Mouse (Mus musculus): Measurements from ENCODE around the gene Gng11. TPM values are rescaled to one million over a fixed set of nuclear protein-coding genes. Genes with fewer than 3 reads are reported as not detected.

The Gng11 gene
- 1.2 TPM in 1 of 2 replicates, not detected in the other for total RNA-seq (2015; ENCODE audit: low replicate concordance)
- total RNA-seq (2017; ENCODE audit: low replicate concordance), result 1.3 TPM in 1 of 2 replicates, not detected in the other

- no peak for ATAC-seq (replicated peaks; ENCODE audit: low FRiP score, poor library complexity, severe bottlenecking)
Measured at GRCm38 (mm10) chr6:4003890-4004306, at the start of gene Gng11. Gene Gng11 (plus strand): TSS chr6:4003904.

GRCm38 (mm10) chr6:3954969-3955368, 48.7 kb upstream of the Gng11 start:
- ATAC-seq (replicated peaks; ENCODE audit: low FRiP score, poor library complexity, severe bottlenecking), result no peak

- no peak for ATAC-seq (replicated peaks; ENCODE audit: low FRiP score, poor library complexity, severe bottlenecking)
Measured at GRCm38 (mm10) chr6:3967676-3968626, 35.8 kb upstream of the Gng11 start.

GRCm38 (mm10) chr6:3973679-3974078, 30.0 kb upstream of the Gng11 start:
- no peak for ATAC-seq (replicated peaks; ENCODE audit: low FRiP score, poor library complexity, severe bottlenecking)

- no peak for ATAC-seq (replicated peaks; ENCODE audit: low FRiP score, poor library complexity, severe bottlenecking)
Measured at GRCm38 (mm10) chr6:3982661-3983284, 20.9 kb upstream of the Gng11 start.

GRCm38 (mm10) chr6:3988750-3989149, 15.0 kb upstream of the Gng11 start, which contains the start of gene Tfpi2:
Gene Tfpi2 (minus strand): TSS chr6:3988919.
- no peak for ATAC-seq (replicated peaks; ENCODE audit: low FRiP score, poor library complexity, severe bottlenecking)

- no peak for ATAC-seq (replicated peaks; ENCODE audit: low FRiP score, poor library complexity, severe bottlenecking)
Measured at GRCm38 (mm10) chr6:3993492-3993891, 10.2 kb upstream of the Gng11 start, which contains the start of gene Gngt1. Gene Gngt1 (plus strand): TSS chr6:3993792.

GRCm38 (mm10) chr6:3998089-3998488, 5.6 kb upstream of the Gng11 start:
- no peak for ATAC-seq (replicated peaks; ENCODE audit: low FRiP score, poor library complexity, severe bottlenecking)

- ATAC-seq (replicated peaks; ENCODE audit: low FRiP score, poor library complexity, severe bottlenecking), result no peak
Measured at GRCm38 (mm10) chr6:3999296-3999695, 4.4 kb upstream of the Gng11 start.

- ATAC-seq (replicated peaks; ENCODE audit: low FRiP score, poor library complexity, severe bottlenecking), result no peak
Measured at GRCm38 (mm10) chr6:4000716-4001115, 3.0 kb upstream of the Gng11 start.

- no peak for ATAC-seq (replicated peaks; ENCODE audit: low FRiP score, poor library complexity, severe bottlenecking)
Measured at GRCm38 (mm10) chr6:4003445-4003844, 259 bp upstream of the Gng11 start.

GRCm38 (mm10) chr6:4004808-4005207, 1.1 kb downstream of the Gng11 start:
- ATAC-seq (replicated peaks; ENCODE audit: low FRiP score, poor library complexity, severe bottlenecking), result no peak

- no peak for ATAC-seq (replicated peaks; ENCODE audit: low FRiP score, poor library complexity, severe bottlenecking)
Measured at GRCm38 (mm10) chr6:4008501-4009040, 4.9 kb downstream of the Gng11 start.

GRCm38 (mm10) chr6:4009548-4009947, 5.8 kb downstream of the Gng11 start:
- ATAC-seq (replicated peaks; ENCODE audit: low FRiP score, poor library complexity, severe bottlenecking), result no peak

- ATAC-seq (replicated peaks; ENCODE audit: low FRiP score, poor library complexity, severe bottlenecking), result no peak
Measured at GRCm38 (mm10) chr6:4022645-4023044, 18.9 kb downstream of the Gng11 start.

GRCm38 (mm10) chr6:4026367-4026766, 22.7 kb downstream of the Gng11 start:
- ATAC-seq (replicated peaks; ENCODE audit: low FRiP score, poor library complexity, severe bottlenecking), result no peak

- ATAC-seq (replicated peaks; ENCODE audit: low FRiP score, poor library complexity, severe bottlenecking), result no peak
Measured at GRCm38 (mm10) chr6:4030956-4031355, 27.3 kb downstream of the Gng11 start.

GRCm38 (mm10) chr6:4041821-4042220, 38.1 kb downstream of the Gng11 start:
- ATAC-seq (replicated peaks; ENCODE audit: low FRiP score, poor library complexity, severe bottlenecking), result no peak

GRCm38 (mm10) chr6:4047200-4047599, 43.5 kb downstream of the Gng11 start:
- ATAC-seq (replicated peaks; ENCODE audit: low FRiP score, poor library complexity, severe bottlenecking), result no peak

- no peak for ATAC-seq (replicated peaks; ENCODE audit: low FRiP score, poor library complexity, severe bottlenecking)
Measured at GRCm38 (mm10) chr6:4052843-4053242, 49.1 kb downstream of the Gng11 start.
